Comparison of ENCODE assay signal across 7 mouse cellular contexts in genomic region chr17:56672941-56673646, GRCm38 (mm10). TPM values are rescaled to one million over a fixed set of nuclear protein-coding genes. Genes with fewer than 3 reads are reported as not detected.
A peak's percentile ranks its signal among the peaks of the same experiment; 100 is the strongest.
DNase-seq lines count a peak whose midpoint lies in the region; ATAC-seq lines count a peak whose summit lies in the region.

Ranbp3 (plus strand) TSS chr17:56673294.

- DNase-seq in adrenal gland, postnatal 25 days, result peak; percentile 100
- DNase-seq in heart, adult 11 months, result peak; percentile 100
- peak; percentile 97 for DNase-seq in kidney, adult 18-20 months
- peak; percentile 99 for DNase-seq in limb, embryonic 11.5 days (ENCODE audit: low spot score)
- peak; percentile 100 for DNase-seq in midbrain, embryonic 14.5 days
- peak; percentile 96 to 99 for DNase-seq in spleen, adult 18-20 months

- ATAC-seq in embryonic facial prominence, embryonic 12.5 days (ENCODE audit: insufficient number of reproducible peaks, insufficient read depth, low FRiP score, low TSS enrichment), result peak; percentile 82
- ATAC-seq in limb, embryonic 11.5 days (ENCODE audit: insufficient number of reproducible peaks, low FRiP score, low TSS enrichment, low read depth), result peak; percentile 90
- peak; percentile 91 for ATAC-seq in midbrain, embryonic 14.5 days (ENCODE audit: low FRiP score, low TSS enrichment)

- peak within 1 kb of the TSS; percentile 93 for H3K4me3 ChIP-seq in embryonic facial prominence, embryonic 12.5 days
- H3K4me3 ChIP-seq in limb, embryonic 11.5 days (ENCODE audit: low read depth, low read length), result peak within 1 kb of the TSS; percentile 88
- peak within 1 kb of the TSS; percentile 96 for H3K4me3 ChIP-seq in midbrain, embryonic 14.5 days (replicated peaks; ENCODE audit: low read depth, low read length)

- under 1% methylated on average over 60 of the region's 66 CpGs for WGBS in embryonic facial prominence, embryonic 12.5 days
- WGBS in limb, embryonic 11.5 days, result under 1% methylated on average over 55 of the region's 66 CpGs
- under 1% methylated on average over 65 of the region's 66 CpGs for WGBS in midbrain, embryonic 14.5 days

- H3K27me3 ChIP-seq in embryonic facial prominence, embryonic 12.5 days, result peaks cover 6% of the 10 kb centered on the region; the same call in 1 of the 2 replicates
- H3K27me3 ChIP-seq in limb, embryonic 11.5 days (ENCODE audit: control insufficient read depth, insufficient read depth, low read length), result no peaks in the 10 kb centered on the region
- H3K27me3 ChIP-seq in midbrain, embryonic 14.5 days (ENCODE audit: control insufficient read depth, insufficient read depth, low read length), result peaks cover 6% of the 10 kb centered on the region

- no peaks in the 10 kb centered on the region for H3K9me3 ChIP-seq in embryonic facial prominence, embryonic 12.5 days
- H3K9me3 ChIP-seq in limb, embryonic 11.5 days (ENCODE audit: control insufficient read depth, low read length), result no peaks in the 10 kb centered on the region
- no peaks in the 10 kb centered on the region for H3K9me3 ChIP-seq in midbrain, embryonic 14.5 days (ENCODE audit: control insufficient read depth, low read length)

- H3K36me3 ChIP-seq in embryonic facial prominence, embryonic 12.5 days, result peaks cover 27% of the 10 kb centered on the region
- H3K36me3 ChIP-seq in limb, embryonic 11.5 days (ENCODE audit: control insufficient read depth, insufficient read depth, low read length), result peaks cover 13% of the 10 kb centered on the region
- H3K36me3 ChIP-seq in midbrain, embryonic 14.5 days (ENCODE audit: control insufficient read depth, insufficient read depth, low read length), result peaks cover 16% of the 10 kb centered on the region; the same call in 1 of the 2 replicates

- H3K4me2 ChIP-seq in embryonic facial prominence, embryonic 12.5 days (replicated peaks), result peak within 1 kb of the TSS; percentile 78
- H3K4me2 ChIP-seq in limb, embryonic 11.5 days (ENCODE audit: low read depth, severe bottlenecking), result peak within 1 kb of the TSS; percentile 66
- H3K4me2 ChIP-seq in midbrain, embryonic 14.5 days (ENCODE audit: low read length), result peak within 1 kb of the TSS; percentile 83

- peaks cover 23% of the 10 kb centered on the region for H3K4me1 ChIP-seq in embryonic facial prominence, embryonic 12.5 days
- peaks cover 11% of the 10 kb centered on the region for H3K4me1 ChIP-seq in limb, embryonic 11.5 days (ENCODE audit: control insufficient read depth, insufficient read depth, low read length)
- H3K4me1 ChIP-seq in midbrain, embryonic 14.5 days (ENCODE audit: control insufficient read depth, insufficient read depth, low read length), result peaks cover 25% of the 10 kb centered on the region

- H3K27ac ChIP-seq in embryonic facial prominence, embryonic 12.5 days, result peak within 1 kb of the TSS; percentile 88
- H3K27ac ChIP-seq in limb, embryonic 11.5 days (replicated peaks; ENCODE audit: low read depth, low read length), result peak within 1 kb of the TSS; percentile 80
- H3K27ac ChIP-seq in midbrain, embryonic 14.5 days (replicated peaks; ENCODE audit: low read depth, low read length), result peak within 1 kb of the TSS; percentile 77

- H3K9ac ChIP-seq in embryonic facial prominence, embryonic 12.5 days, result peak within 1 kb of the TSS; percentile 97
- H3K9ac ChIP-seq in limb, embryonic 11.5 days (ENCODE audit: low read length), result peak within 1 kb of the TSS; percentile 91
- H3K9ac ChIP-seq in midbrain, embryonic 14.5 days (replicated peaks; ENCODE audit: low read length), result peak within 1 kb of the TSS; percentile 91

RNA-seq across cellular contexts. Expression of gene Ranbp3, which starts in this region (rescaled TPM):
- 79.7 and 80.3 TPM in 2 replicates for total RNA-seq in adrenal gland, postnatal 25 days (2021)
- 108 and 118 TPM in 2 replicates for polyA plus RNA-seq in embryonic facial prominence, embryonic 12.5 days (2016; fragmentation: Nextera tagmentation; extraction: Ambion mirVana)
- polyA plus RNA-seq in limb, embryonic 11.5 days (2014; fragmentation: Nextera tagmentation; extraction: Ambion mirVana), result 118 and 131 TPM in 2 replicates
- 104 and 105 TPM in 2 replicates for polyA plus RNA-seq in midbrain, embryonic 14.5 days (2014; fragmentation: Nextera tagmentation; extraction: Ambion mirVana)

Comparison
In these comparisons a context has a peak if more than half of its experiments do, and no peak if none do; other contexts are left out.
1. Peak in every context shown above with its lines: DNase-seq, ATAC-seq, H3K4me3 ChIP-seq and H3K27ac ChIP-seq.